8 mouse cellular contexts compared by ENCODE assay signal in the genomic region with DNA sequence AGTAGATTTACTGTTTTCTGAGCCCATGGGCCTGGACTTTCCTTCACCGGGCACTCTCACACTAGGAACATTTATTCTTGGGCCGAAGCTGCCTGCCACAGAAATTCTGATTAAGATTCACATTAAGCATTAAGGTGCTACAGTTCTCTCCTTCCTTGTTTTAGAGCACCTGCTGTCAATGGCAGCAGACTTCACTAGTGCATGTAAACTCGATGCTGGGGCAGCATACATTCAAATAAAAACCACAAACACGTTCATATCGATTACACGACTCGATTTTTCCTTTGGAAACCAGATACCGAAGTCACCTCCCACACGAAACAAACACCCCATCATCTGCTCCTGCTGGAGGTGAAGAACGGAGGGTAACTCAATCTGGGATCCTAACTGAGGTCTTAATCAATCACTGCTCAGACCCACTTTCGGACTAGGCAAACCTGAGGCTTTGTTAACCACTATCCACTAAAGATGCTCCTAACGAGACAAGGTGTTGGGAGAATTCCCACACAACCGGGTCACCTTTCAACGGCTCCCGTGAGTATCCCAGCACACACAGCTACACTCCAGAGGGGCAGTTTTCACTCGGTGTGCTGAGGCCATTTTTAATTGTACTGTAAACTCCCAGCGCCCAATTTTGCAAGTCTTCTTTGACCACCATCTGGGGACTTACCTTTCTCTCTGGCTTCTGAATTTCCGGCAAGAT. TPM values are rescaled to one million over a fixed set of nuclear protein-coding genes. Genes with fewer than 3 reads are reported as not detected.
A peak's percentile ranks its signal among the peaks of the same experiment; 100 is the strongest.
DNase-seq lines count a peak whose midpoint lies in the region; ATAC-seq and TF ChIP-seq lines count a peak whose summit lies in the region.

No protein-coding gene starts in this region.

- H3K27me3 ChIP-seq in heart, embryonic 14.5 days (ENCODE audit: control insufficient read depth, insufficient read depth, low read length): no peaks in the 10 kb centered on the region
- H3K27me3 ChIP-seq in liver, embryonic 15.5 days: no peaks in the 10 kb centered on the region

- no peaks in the 10 kb centered on the region for H3K9me3 ChIP-seq in heart, embryonic 14.5 days (ENCODE audit: control insufficient read depth, low read length)
- no peaks in the 10 kb centered on the region for H3K9me3 ChIP-seq in liver, embryonic 15.5 days (replicated peaks)

- H3K9ac ChIP-seq in heart, embryonic 14.5 days (ENCODE audit: low read length): peak overlapping the region; percentile 99
- peak overlapping the region; percentile 96 for H3K9ac ChIP-seq in liver, embryonic 15.5 days

- peaks cover 34% of the 10 kb centered on the region for H3K36me3 ChIP-seq in heart, embryonic 14.5 days (ENCODE audit: control insufficient read depth, insufficient read depth, low read length)
- H3K36me3 ChIP-seq in liver, embryonic 15.5 days (replicated peaks): peaks cover 40% of the 10 kb centered on the region

- peak overlapping the region; percentile 95 for H3K27ac ChIP-seq in layer of hippocampus, adult 2 months
- H3K27ac ChIP-seq in heart, embryonic 14.5 days (replicated peaks in 1 of 2; ENCODE audit: control insufficient read depth in 1 of 2, insufficient read depth in 1 of 2, low read depth in 2 of 2, low read length in 2 of 2): peak overlapping the region; percentile 77 to 93
- H3K27ac ChIP-seq in liver, embryonic 15.5 days (replicated peaks): peak overlapping the region; percentile 93

- peak overlapping the region; percentile 91 for H3K4me3 ChIP-seq in layer of hippocampus, adult 2 months
- H3K4me3 ChIP-seq in heart, embryonic 14.5 days (ENCODE audit: control insufficient read depth in 1 of 2, insufficient read depth in 1 of 2, low read depth in 1 of 2, low read length in 2 of 2): peak overlapping the region; percentile 80 to 97
- H3K4me3 ChIP-seq in liver, embryonic 15.5 days (replicated peaks): peak overlapping the region; percentile 82

- DNase-seq in layer of hippocampus, adult 2 months (ENCODE audit: low spot score in 2 of 2): no peak
- DNase-seq in layer of hippocampus, adult 11-12 months (ENCODE audit: low spot score): no peak
- peak; percentile 35 for DNase-seq in MN1 (ENCODE audit: low spot score)
- no peak for DNase-seq in gastrocnemius, postnatal 4 days (ENCODE audit: low spot score in 2 of 2)
- no peak for DNase-seq in spleen, postnatal 4 days (ENCODE audit: low spot score in 2 of 2)
- no peak for DNase-seq in ovary, adult 18-20 months (ENCODE audit: low spot score)

- H3K4me1 ChIP-seq in heart, embryonic 14.5 days (ENCODE audit: control insufficient read depth in 2 of 2, insufficient read depth in 2 of 2, low read length in 2 of 2): peaks cover 28 to 55% of the 10 kb centered on the region in 2 experiments
- peaks cover 39% of the 10 kb centered on the region for H3K4me1 ChIP-seq in liver, embryonic 15.5 days (replicated peaks)

- no peak for TF ChIP-seq CTCF in layer of hippocampus, adult 2 months (conservative IDR thresholded peaks at IDR 0.05)

- no peak for ATAC-seq in heart, embryonic 14.5 days (ENCODE audit: insufficient number of reproducible peaks, insufficient read depth, low FRiP score, low read depth)
- ATAC-seq in liver, embryonic 15.5 days (ENCODE audit: insufficient read depth): no peak

- 7% methylated on average over 18 of the region's 18 CpGs for WGBS in heart, embryonic 14.5 days
- WGBS in liver, embryonic 15.5 days (ENCODE audit: insufficient replicate concordance): 8% methylated on average over 18 of the region's 18 CpGs

- H3K4me2 ChIP-seq in heart, embryonic 14.5 days (ENCODE audit: low read length): peak overlapping the region; percentile 94
- H3K4me2 ChIP-seq in liver, embryonic 15.5 days: peak overlapping the region; percentile 93

RNA-seq across cellular contexts. Expression of gene Sec61a1, which starts 0.9 kb away (rescaled TPM):
- 10 to 100 TPM; 80.9 to 94.0 TPM for total RNA-seq in layer of hippocampus, adult 2 months (2021)
- 161 and 166 TPM in 2 replicates for polyA plus RNA-seq in heart, embryonic 14.5 days (2014; fragmentation: Nextera tagmentation; extraction: Ambion mirVana)
- 123 and 141 TPM in 2 replicates for polyA plus RNA-seq in liver, embryonic 15.5 days (2015; fragmentation: Nextera tagmentation; extraction: Ambion mirVana)
- 100 to 1,000 TPM; 117 to 128 TPM for total RNA-seq in gastrocnemius, postnatal 4 days (2021)

RNA-seq across cellular contexts. Expression of gene Ruvbl1, which starts 52.6 kb away (rescaled TPM):
- total RNA-seq in layer of hippocampus, adult 2 months (2021): 10 to 100 TPM; 40.3 to 41.1 TPM
- polyA plus RNA-seq in heart, embryonic 14.5 days (2014; fragmentation: Nextera tagmentation; extraction: Ambion mirVana): 68.9 and 72.2 TPM in 2 replicates
- polyA plus RNA-seq in liver, embryonic 15.5 days (2015; fragmentation: Nextera tagmentation; extraction: Ambion mirVana): 68.2 and 73.7 TPM in 2 replicates
- 10 to 100 TPM; 35.0 to 36.0 TPM for total RNA-seq in gastrocnemius, postnatal 4 days (2021)
